Mouse (Mus musculus): ENCODE results near the gene Pank1.

GRCm38 (mm10) chr19:34846005-34846404 is 33.2 kb downstream of the Pank1 start:
- TF ChIP-seq TAL1 (IDR thresholded peaks at IDR 0.05; ENCODE audit: low read length) (no peak), GATA1 (IDR thresholded peaks at IDR 0.05; ENCODE audit: low read length) (no peak)
